Mouse (Mus musculus): ENCODE measurements around the gene Lpin3.

Gene Lpin3

GRCm38 (mm10) chr2:160910633-160911032, 30.2 kb downstream of the Lpin3 start:
- DNase-seq (ENCODE audit: low read depth, low spot score) = no peak
- no peaks in the 10 kb centered on the region for H3K36me3 ChIP-seq (ENCODE audit: control insufficient read depth, insufficient read depth, low read length, poor library complexity, severe bottlenecking)
- no peaks in the 10 kb centered on the region for H3K27me3 ChIP-seq (ENCODE audit: control insufficient read depth, insufficient read depth, low read length, poor library complexity, severe bottlenecking)

DNA sequence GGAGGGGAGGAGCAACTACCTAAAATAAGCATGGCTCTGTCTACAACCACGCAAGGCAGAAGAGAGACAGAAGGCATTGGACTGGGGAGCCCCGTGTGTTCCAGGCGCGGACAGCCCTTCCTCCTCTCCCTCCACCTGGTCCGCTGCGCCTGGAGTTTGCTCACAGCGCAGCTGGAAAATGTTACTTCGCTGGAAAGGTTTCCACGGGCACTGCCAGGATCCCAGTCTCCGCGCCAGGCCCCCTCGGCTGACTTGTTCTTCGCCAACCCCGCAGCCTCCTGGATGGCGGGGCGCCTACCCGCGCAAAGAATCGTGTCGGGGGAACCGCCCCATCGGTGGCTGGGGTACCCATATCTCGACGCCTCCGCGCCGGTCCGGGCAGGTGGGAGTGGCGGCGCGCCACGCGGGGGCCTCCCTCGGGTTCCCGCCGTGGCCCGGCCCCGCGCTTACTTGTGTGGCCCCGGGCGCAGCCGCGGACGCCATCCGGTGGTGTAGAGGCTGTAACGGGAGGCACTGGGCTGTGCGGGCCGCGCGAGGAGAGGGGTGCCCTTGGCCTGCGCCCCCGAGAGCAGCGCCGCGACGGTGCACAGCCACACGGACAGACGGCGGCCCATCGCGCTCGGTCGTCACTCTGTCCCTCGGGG, 31.2 kb downstream of the Lpin3 start:
- Histone ChIP-seq H3K36me3 (ENCODE audit: control insufficient read depth, insufficient read depth, low read length, poor library complexity, severe bottlenecking) (no peaks in the 10 kb centered on the region), H3K27me3 (ENCODE audit: control insufficient read depth, insufficient read depth, low read length, poor library complexity, severe bottlenecking) (no peaks in the 10 kb centered on the region)
- no peak for DNase-seq (ENCODE audit: low read depth, low spot score)

DNA sequence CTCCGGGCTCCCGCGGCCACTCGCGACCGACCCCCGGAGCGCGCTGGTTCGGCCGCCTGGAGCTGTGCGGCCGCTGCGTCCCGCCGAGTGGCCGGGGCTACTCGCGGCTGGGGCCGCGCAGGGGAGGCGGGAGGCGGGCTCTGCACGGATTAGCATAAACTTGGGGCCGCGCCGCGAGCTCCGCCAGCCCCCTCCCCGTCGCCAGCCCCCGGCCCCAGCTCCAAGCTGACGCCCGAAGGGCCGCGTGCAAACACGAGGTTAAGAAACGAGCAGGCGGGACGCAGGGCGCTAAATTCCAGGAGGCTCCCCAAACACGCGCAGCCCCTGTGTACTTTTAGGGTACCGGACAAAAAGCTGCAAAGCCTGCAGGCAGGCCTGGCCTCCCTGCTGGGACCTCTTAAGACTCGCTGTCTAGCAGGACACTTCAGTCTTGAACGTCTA, 31.8 kb downstream of the Lpin3 start, which contains the start of gene Emilin3:
Gene Emilin3, minus strand, starts transcription at position 98 of the 441 bp plus-strand sequence.
- no peak for DNase-seq (ENCODE audit: low read depth, low spot score)
- no peaks in the 10 kb centered on the region for H3K27me3 ChIP-seq (ENCODE audit: control insufficient read depth, insufficient read depth, low read length, poor library complexity, severe bottlenecking)
- H3K36me3 ChIP-seq (ENCODE audit: control insufficient read depth, insufficient read depth, low read length, poor library complexity, severe bottlenecking) = no peaks in the 10 kb centered on the region

- no peak for DNase-seq (ENCODE audit: low read depth, low spot score)
- H3K36me3 ChIP-seq (ENCODE audit: control insufficient read depth, insufficient read depth, low read length, poor library complexity, severe bottlenecking) = no peaks in the 10 kb centered on the region
- H3K27me3 ChIP-seq (ENCODE audit: control insufficient read depth, insufficient read depth, low read length, poor library complexity, severe bottlenecking) = no peaks in the 10 kb centered on the region
Measured at GRCm38 (mm10) chr2:160914656-160915055, 34.2 kb downstream of the Lpin3 start.

GRCm38 (mm10) chr2:160915821-160916610, 35.5 kb downstream of the Lpin3 start:
- Histone ChIP-seq H3K36me3 (ENCODE audit: control insufficient read depth, insufficient read depth, low read length, poor library complexity, severe bottlenecking) (no peaks in the 10 kb centered on the region), H3K27me3 (ENCODE audit: control insufficient read depth, insufficient read depth, low read length, poor library complexity, severe bottlenecking) (no peaks in the 10 kb centered on the region)
- no peak for DNase-seq (ENCODE audit: low read depth, low spot score)

DNA sequence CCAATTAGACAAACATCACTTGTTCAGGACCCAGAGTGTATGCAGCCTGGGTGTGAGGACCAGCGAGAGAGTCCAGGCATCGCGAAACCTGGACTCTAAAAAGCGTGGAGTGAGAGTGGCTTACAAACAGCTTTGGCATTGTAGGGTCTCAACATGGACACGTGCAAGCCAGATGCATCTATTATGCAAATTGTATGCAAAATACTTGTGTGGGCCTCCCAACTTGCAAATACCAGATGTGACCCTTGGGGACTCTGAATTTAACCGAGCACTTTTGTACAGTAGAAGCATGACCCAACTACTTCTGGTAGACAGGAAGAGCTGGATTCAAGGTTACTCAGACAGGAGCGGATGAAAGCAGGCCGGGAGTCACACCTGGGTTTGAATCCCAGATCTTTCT, 36.2 kb downstream of the Lpin3 start:
- H3K27me3 ChIP-seq (ENCODE audit: control insufficient read depth, insufficient read depth, low read length, poor library complexity, severe bottlenecking) = no peaks in the 10 kb centered on the region
- no peaks in the 10 kb centered on the region for H3K36me3 ChIP-seq (ENCODE audit: control insufficient read depth, insufficient read depth, low read length, poor library complexity, severe bottlenecking)
- DNase-seq (ENCODE audit: low read depth, low spot score) = no peak

DNA sequence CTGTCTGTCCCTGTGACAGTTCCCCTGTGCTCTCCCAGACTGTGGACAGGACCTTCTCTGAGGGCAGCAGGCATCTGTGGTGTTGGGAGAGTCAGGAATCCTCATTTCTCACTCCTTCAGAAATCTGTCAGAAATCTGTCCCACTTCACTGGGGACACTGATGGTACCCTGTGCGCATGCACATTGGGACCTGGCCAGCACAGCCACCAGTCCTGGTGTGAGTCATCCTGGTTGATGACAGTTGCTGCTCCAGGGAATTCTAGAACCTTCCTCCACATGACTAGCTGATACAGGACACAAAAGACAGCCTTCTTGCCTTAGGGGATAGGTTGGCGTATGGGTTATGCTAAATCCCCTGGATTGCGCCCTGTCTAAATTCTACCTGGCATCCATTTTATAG, 36.8 kb downstream of the Lpin3 start:
- H3K36me3 ChIP-seq (ENCODE audit: control insufficient read depth, insufficient read depth, low read length, poor library complexity, severe bottlenecking) = no peaks in the 10 kb centered on the region
- DNase-seq (ENCODE audit: low read depth, low spot score) = no peak

DNA sequence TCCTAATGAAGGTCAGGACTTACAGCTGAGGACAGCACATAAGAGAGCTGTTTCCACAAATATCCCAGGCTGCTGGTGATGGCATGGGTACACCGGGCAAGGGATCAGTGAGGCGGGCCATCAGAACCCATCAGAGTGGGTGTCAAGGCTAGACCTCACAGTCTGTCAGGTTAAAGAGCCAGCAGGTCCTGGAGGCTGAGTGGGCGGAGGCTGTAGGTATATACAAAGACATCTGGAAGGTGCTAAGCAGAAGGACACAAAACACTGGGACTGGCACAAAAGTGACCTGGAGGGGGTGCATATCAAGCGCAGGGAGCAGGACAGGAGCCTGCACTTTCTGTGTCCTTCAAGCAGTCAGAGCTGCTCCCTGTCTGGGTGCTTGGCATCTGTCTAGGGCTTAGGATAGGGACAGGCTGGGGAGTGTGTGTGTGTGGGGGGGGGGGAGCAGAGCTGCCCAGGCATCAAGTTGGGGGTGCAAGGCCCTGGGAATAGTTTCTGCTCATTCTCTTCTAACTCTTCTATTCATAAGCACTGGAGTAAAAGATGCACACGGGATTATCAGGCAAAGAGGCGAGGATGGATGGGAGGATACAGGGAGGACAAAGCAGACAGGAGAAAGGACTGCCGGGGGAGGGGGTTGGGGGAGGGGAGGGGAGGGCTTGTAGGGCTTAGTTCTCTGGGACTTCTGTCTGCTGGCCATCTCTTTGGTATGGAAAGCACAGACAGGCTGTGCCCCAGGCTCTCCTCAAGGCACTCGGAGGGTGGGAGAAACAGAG, 37.9 kb downstream of the Lpin3 start:
- DNase-seq (ENCODE audit: low read depth, low spot score) = no peak
- no peaks in the 10 kb centered on the region for H3K27me3 ChIP-seq (ENCODE audit: control insufficient read depth, insufficient read depth, low read length, poor library complexity, severe bottlenecking)
- no peaks in the 10 kb centered on the region for H3K36me3 ChIP-seq (ENCODE audit: control insufficient read depth, insufficient read depth, low read length, poor library complexity, severe bottlenecking)

More for the DNA sequence above, 36.8 kb downstream of the Lpin3 start:
- H3K27me3 ChIP-seq (ENCODE audit: control insufficient read depth, insufficient read depth, low read length, poor library complexity, severe bottlenecking) = no peaks in the 10 kb centered on the region

DNA sequence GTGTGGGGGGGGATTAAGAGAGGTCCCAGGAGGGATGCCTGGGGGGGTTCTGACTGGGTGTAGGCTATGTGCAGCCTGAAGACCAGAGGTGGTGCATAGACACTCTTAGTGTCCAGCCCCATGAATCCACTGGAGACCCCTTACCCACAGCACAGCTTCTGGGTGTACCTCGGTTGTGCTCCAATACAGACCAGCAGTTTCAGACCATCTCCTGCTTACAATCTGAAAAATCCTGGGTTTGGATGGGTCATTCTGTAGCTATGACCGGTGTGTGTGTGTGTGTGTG, 38.4 kb downstream of the Lpin3 start:
- H3K27me3 ChIP-seq (ENCODE audit: control insufficient read depth, insufficient read depth, low read length, poor library complexity, severe bottlenecking) = no peaks in the 10 kb centered on the region
- no peak for DNase-seq (ENCODE audit: low read depth, low spot score)
- H3K36me3 ChIP-seq (ENCODE audit: control insufficient read depth, insufficient read depth, low read length, poor library complexity, severe bottlenecking) = no peaks in the 10 kb centered on the region

- no peaks in the 10 kb centered on the region for H3K36me3 ChIP-seq (ENCODE audit: control insufficient read depth, insufficient read depth, low read length, poor library complexity, severe bottlenecking)
- no peaks in the 10 kb centered on the region for H3K27me3 ChIP-seq (ENCODE audit: control insufficient read depth, insufficient read depth, low read length, poor library complexity, severe bottlenecking)
- no peak for DNase-seq (ENCODE audit: low read depth, low spot score)
Measured at GRCm38 (mm10) chr2:160921285-160921684, 40.8 kb downstream of the Lpin3 start.

GRCm38 (mm10) chr2:160925203-160925602, 44.7 kb downstream of the Lpin3 start:
- no peak for DNase-seq (ENCODE audit: low read depth, low spot score)
- Histone ChIP-seq H3K27me3 (ENCODE audit: control insufficient read depth, insufficient read depth, low read length, poor library complexity, severe bottlenecking) (no peaks in the 10 kb centered on the region), H3K36me3 (ENCODE audit: control insufficient read depth, insufficient read depth, low read length, poor library complexity, severe bottlenecking) (no peaks in the 10 kb centered on the region)

GRCm38 (mm10) chr2:160931378-160931777, 50.9 kb downstream of the Lpin3 start:
- DNase-seq (ENCODE audit: low read depth, low spot score) = no peak
- Histone ChIP-seq H3K36me3 (ENCODE audit: control insufficient read depth, insufficient read depth, low read length, poor library complexity, severe bottlenecking) (no peaks in the 10 kb centered on the region), H3K27me3 (ENCODE audit: control insufficient read depth, insufficient read depth, low read length, poor library complexity, severe bottlenecking) (no peaks in the 10 kb centered on the region)

DNA sequence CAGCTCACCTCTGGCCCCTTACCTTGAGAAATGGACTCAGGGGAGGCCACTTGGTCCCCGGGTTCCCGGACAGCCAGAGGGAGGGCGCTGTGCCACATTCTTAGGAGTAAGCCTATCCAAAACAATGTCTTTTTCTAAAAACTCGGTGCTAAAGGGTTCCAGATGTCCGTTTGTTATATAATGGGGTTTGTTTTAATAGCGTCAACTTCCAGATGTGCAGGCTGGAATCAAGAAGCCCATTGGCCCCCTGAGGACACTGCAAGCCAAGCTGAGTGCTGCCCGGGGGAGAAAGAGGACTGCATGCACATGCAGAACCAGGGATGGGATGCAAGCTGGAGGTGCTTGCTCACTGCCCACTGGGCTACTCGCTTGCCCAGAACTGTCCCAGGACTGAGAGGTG, 51.9 kb downstream of the Lpin3 start:
- Histone ChIP-seq H3K36me3 (ENCODE audit: control insufficient read depth, insufficient read depth, low read length, poor library complexity, severe bottlenecking) (no peaks in the 10 kb centered on the region), H3K27me3 (ENCODE audit: control insufficient read depth, insufficient read depth, low read length, poor library complexity, severe bottlenecking) (no peaks in the 10 kb centered on the region)

DNA sequence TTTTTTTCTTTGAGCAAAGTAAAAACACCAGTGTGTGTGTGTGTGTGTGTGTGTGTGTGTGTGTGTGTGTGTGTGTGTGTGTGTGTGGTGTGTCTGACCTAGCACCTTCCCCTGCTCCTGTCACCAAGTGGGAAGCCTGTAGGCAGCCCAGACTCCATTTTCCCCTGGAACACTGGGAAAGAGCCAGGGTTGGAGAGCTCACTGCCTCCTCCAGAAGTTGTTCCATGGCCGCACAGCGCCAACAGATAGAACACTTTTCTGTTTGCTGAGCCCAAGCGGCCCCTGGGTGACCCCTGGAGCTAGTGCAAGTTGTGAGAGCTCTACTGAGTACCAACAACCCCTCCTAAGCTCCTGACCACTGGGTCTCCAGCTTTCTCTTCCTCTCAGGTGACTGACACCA, 52.5 kb downstream of the Lpin3 start:
- DNase-seq (ENCODE audit: low read depth, low spot score) = no peak

More for the DNA sequence above, 51.9 kb downstream of the Lpin3 start:
- DNase-seq (ENCODE audit: low read depth, low spot score) = no peak

GRCm38 (mm10) chr2:160933890-160934289, 53.4 kb downstream of the Lpin3 start:
- Histone ChIP-seq H3K27me3 (ENCODE audit: control insufficient read depth, insufficient read depth, low read length, poor library complexity, severe bottlenecking) (no peaks in the 10 kb centered on the region), H3K36me3 (ENCODE audit: control insufficient read depth, insufficient read depth, low read length, poor library complexity, severe bottlenecking) (no peaks in the 10 kb centered on the region)

More for the DNA sequence above, 52.5 kb downstream of the Lpin3 start:
- Histone ChIP-seq H3K27me3 (ENCODE audit: control insufficient read depth, insufficient read depth, low read length, poor library complexity, severe bottlenecking) (no peaks in the 10 kb centered on the region), H3K36me3 (ENCODE audit: control insufficient read depth, insufficient read depth, low read length, poor library complexity, severe bottlenecking) (no peaks in the 10 kb centered on the region)

More at GRCm38 (mm10) chr2:160933890-160934289, 53.4 kb downstream of the Lpin3 start:
- no peak for DNase-seq (ENCODE audit: low read depth, low spot score)

Data from splenic B cell, adult 2 months (primary cell).